Mouse (Mus musculus) macrophage (primary cell): ENCODE data around the gene Cyp3a57. TPM values are rescaled to one million over a fixed set of nuclear protein-coding genes. Genes with fewer than 3 reads are reported as not detected.

Experiments used
- polyA plus RNA-seq: library from polyadenylated mRNA; stranded (reverse); fragments of 250-400 nt; gene quantifications from 3 replicates; pipeline ENCODE4 v1.2.4, GENCODE M21; 2018; ENCODE audit warnings: inconsistent platforms

The Cyp3a57 gene
- polyA plus RNA-seq, 1 experiment from 2014 or later = not detected

Other genes starting within 250 kb of the Cyp3a57 start
- 401 to 795 TPM (median 759 TPM) in 3 replicates for gene Arpc1b, start 231.1 kb upstream of the Cyp3a57 start, polyA plus RNA-seq
- gene Pdap1, start 205.0 kb upstream of the Cyp3a57 start, polyA plus RNA-seq = 39.1 to 134 TPM (median 69.9 TPM) in 3 replicates
- gene Bud31, start 204.9 kb upstream of the Cyp3a57 start, polyA plus RNA-seq = 133 to 160 TPM (median 139 TPM) in 3 replicates
- 8.9 to 12.6 TPM (median 9.1 TPM) in 3 replicates for gene Ptcd1, start 178.2 kb upstream of the Cyp3a57 start, polyA plus RNA-seq
- gene Cpsf4, start 178.1 kb upstream of the Cyp3a57 start, polyA plus RNA-seq = 12.2 to 17.6 TPM (median 16.5 TPM) in 3 replicates
- 102 to 214 TPM (median 189 TPM) in 3 replicates for gene Atp5j2, start 153.2 kb upstream of the Cyp3a57 start, polyA plus RNA-seq
- 5.3 to 8.3 TPM (median 7.4 TPM) in 3 replicates for gene Zkscan14, start 143.4 kb upstream of the Cyp3a57 start, polyA plus RNA-seq
- 4.0 to 4.8 TPM (median 4.2 TPM) in 3 replicates for gene Zkscan5, start 140.7 kb upstream of the Cyp3a57 start, polyA plus RNA-seq
- gene Zfp655, start 113.6 kb upstream of the Cyp3a57 start, polyA plus RNA-seq = 34.3 to 40.2 TPM (median 37.0 TPM) in 3 replicates
- 8.7 to 9.0 TPM (median 8.9 TPM) in 3 replicates for gene Zscan25, start 64.8 kb upstream of the Cyp3a57 start, polyA plus RNA-seq
- not detected in 3 replicates for gene Cyp3a16, start 124.4 kb downstream of the Cyp3a57 start, polyA plus RNA-seq
- gene Cyp3a41b, start 239.5 kb downstream of the Cyp3a57 start, polyA plus RNA-seq = not detected in 3 replicates